Comparison of ENCODE assay signal across 18 mouse cellular contexts in genomic region chr11:96468048-96468745, GRCm38 (mm10). TPM values are rescaled to one million over a fixed set of nuclear protein-coding genes. Genes with fewer than 3 reads are reported as not detected.
A peak's percentile ranks its signal among the peaks of the same experiment; 100 is the strongest.
DNase-seq lines count a peak whose midpoint lies in the region; ATAC-seq and TF ChIP-seq lines count a peak whose summit lies in the region.
"Had no signal": no experiment of that assay in that cellular context is flagged by ENCODE, and none has a peak within 500 bp of the region (broad histone marks: within the 10 kb centered on the region; RNA-seq: fewer than 3 reads in every experiment).

No protein-coding gene starts in this region.

- DNase-seq in midbrain, embryonic 11.5 days (ENCODE audit: low spot score, missing footprints) = peak; percentile 53
- DNase-seq in G1E (ENCODE audit: low spot score) = no peak
- peak; percentile 16 for DNase-seq in c-Kit-positive CD71-positive TER-119-negative erythroid progenitor cells, embryonic 14.5 days (ENCODE audit: low read depth)
- DNase-seq in forebrain, postnatal 0 days = no peak
- no peak for DNase-seq in layer of hippocampus, adult 9-11 months
- DNase-seq: B cell, adult 2 months; cerebellum, postnatal 10 days; embryo, embryonic 11 days; gastrocnemius, postnatal 10 days; heart, adult 18-20 months had no signal

- TF ChIP-seq CTCF in G1E (IDR thresholded peaks at IDR 0.05; ENCODE audit: low read depth, low read length) = no peak
- no peak for TF ChIP-seq CTCF in forebrain, postnatal 0 days (IDR thresholded peaks at IDR 0.05; ENCODE audit: low read depth)

- H3K27ac ChIP-seq in midbrain, embryonic 11.5 days (ENCODE audit: low read depth, low read length) = no peak overlapping the region
- no peak overlapping the region for H3K27ac ChIP-seq in midbrain, embryonic 15.5 days
- H3K27ac ChIP-seq in liver, embryonic 16.5 days (ENCODE audit: low read length) = no peak overlapping the region
- no peak overlapping the region for H3K27ac ChIP-seq in forebrain, postnatal 0 days (ENCODE audit: low read depth, low read length)
- H3K27ac ChIP-seq: hindbrain, embryonic 14.5 days; kidney, postnatal 0 days; stomach, postnatal 0 days had no signal

- no peaks in the 10 kb centered on the region for H3K36me3 ChIP-seq in midbrain, embryonic 11.5 days (ENCODE audit: control insufficient read depth, insufficient read depth, low read length)
- no peaks in the 10 kb centered on the region for H3K36me3 ChIP-seq in midbrain, embryonic 15.5 days (replicated peaks)
- no peaks in the 10 kb centered on the region for H3K36me3 ChIP-seq in G1E (replicated peaks)
- H3K36me3 ChIP-seq in liver, embryonic 16.5 days (ENCODE audit: control insufficient read depth, insufficient read depth) = no peaks in the 10 kb centered on the region
- no peaks in the 10 kb centered on the region for H3K36me3 ChIP-seq in forebrain, postnatal 0 days (ENCODE audit: insufficient read depth)

- H3K4me1 ChIP-seq in midbrain, embryonic 11.5 days (ENCODE audit: control insufficient read depth, insufficient read depth, low read length) = peaks cover 4% of the 10 kb centered on the region
- peaks cover 26% of the 10 kb centered on the region for H3K4me1 ChIP-seq in midbrain, embryonic 15.5 days
- H3K4me1 ChIP-seq in G1E (ENCODE audit: insufficient read depth, low read depth, low read length) = peaks cover 39% of the 10 kb centered on the region
- no peaks in the 10 kb centered on the region for H3K4me1 ChIP-seq in liver, embryonic 16.5 days (ENCODE audit: control insufficient read depth, low read depth, low read length)
- H3K4me1 ChIP-seq in forebrain, postnatal 0 days (ENCODE audit: insufficient read depth) = peaks cover 14% of the 10 kb centered on the region

- H3K9ac ChIP-seq in midbrain, embryonic 11.5 days (ENCODE audit: low read length) = no peak overlapping the region
- no peak overlapping the region for H3K9ac ChIP-seq in midbrain, embryonic 15.5 days
- H3K9ac ChIP-seq in liver, embryonic 16.5 days (ENCODE audit: low read depth, low read length) = no peak overlapping the region
- H3K9ac ChIP-seq in forebrain, postnatal 0 days = no peak overlapping the region
- H3K9ac ChIP-seq: hindbrain, embryonic 14.5 days had no signal

- no peak overlapping the region for H3K4me3 ChIP-seq in midbrain, embryonic 11.5 days (ENCODE audit: low read depth, low read length)
- H3K4me3 ChIP-seq in midbrain, embryonic 15.5 days = no peak overlapping the region
- H3K4me3 ChIP-seq in G1E (ENCODE audit: low read depth, low read length) = peak overlapping the region; percentile 45; the same call in 1 of the 2 replicates
- H3K4me3 ChIP-seq in liver, embryonic 16.5 days (ENCODE audit: low read depth, low read length) = no peak overlapping the region
- H3K4me3 ChIP-seq in forebrain, postnatal 0 days (ENCODE audit: low read depth, low read length) = no peak overlapping the region

- no peaks in the 10 kb centered on the region for H3K9me3 ChIP-seq in midbrain, embryonic 11.5 days (ENCODE audit: control insufficient read depth, low read length)
- H3K9me3 ChIP-seq in midbrain, embryonic 15.5 days = no peaks in the 10 kb centered on the region
- no peaks in the 10 kb centered on the region for H3K9me3 ChIP-seq in G1E (replicated peaks)
- H3K9me3 ChIP-seq in liver, embryonic 16.5 days (replicated peaks; ENCODE audit: control insufficient read depth, low read length) = no peaks in the 10 kb centered on the region
- no peaks in the 10 kb centered on the region for H3K9me3 ChIP-seq in forebrain, postnatal 0 days (ENCODE audit: low read length)

- H3K27me3 ChIP-seq in midbrain, embryonic 11.5 days (ENCODE audit: control insufficient read depth, insufficient read depth, low read length) = peaks cover 11% of the 10 kb centered on the region; the same call in 1 of the 2 replicates
- no peaks in the 10 kb centered on the region for H3K27me3 ChIP-seq in midbrain, embryonic 15.5 days (replicated peaks)
- H3K27me3 ChIP-seq in G1E (ENCODE audit: insufficient read depth, low read length) = no peaks in the 10 kb centered on the region
- H3K27me3 ChIP-seq in liver, embryonic 16.5 days (ENCODE audit: control insufficient read depth, insufficient read depth, low read depth, low read length) = peaks cover 27% of the 10 kb centered on the region
- H3K27me3 ChIP-seq in forebrain, postnatal 0 days (ENCODE audit: insufficient read depth, low read length) = no peaks in the 10 kb centered on the region

- 67% methylated on average over 9 of the region's 9 CpGs for WGBS in midbrain, embryonic 11.5 days
- 71% methylated on average over 9 of the region's 9 CpGs for WGBS in midbrain, embryonic 15.5 days
- 10% methylated on average over 9 of the region's 9 CpGs for WGBS in liver, embryonic 16.5 days (ENCODE audit: insufficient replicate concordance)
- WGBS in forebrain, postnatal 0 days = 60% methylated on average over 9 of the region's 9 CpGs

- no peak overlapping the region for H3K4me2 ChIP-seq in midbrain, embryonic 11.5 days
- no peak overlapping the region for H3K4me2 ChIP-seq in midbrain, embryonic 15.5 days
- H3K4me2 ChIP-seq in liver, embryonic 16.5 days (ENCODE audit: low read depth, low read length) = peak overlapping the region; percentile 1; the same call in 1 of the 2 replicates
- no peak overlapping the region for H3K4me2 ChIP-seq in forebrain, postnatal 0 days (ENCODE audit: low read depth)
- H3K4me2 ChIP-seq: hindbrain, embryonic 14.5 days had no signal

- ATAC-seq in midbrain, embryonic 11.5 days (ENCODE audit: low FRiP score) = no peak
- no peak for ATAC-seq in midbrain, embryonic 15.5 days (replicated peaks)
- ATAC-seq in G1E (ENCODE audit: extremely low read depth, insufficient number of reproducible peaks, low FRiP score, poor library complexity, severe bottlenecking) = peak; percentile 67
- ATAC-seq in liver, embryonic 16.5 days (ENCODE audit: low read depth) = peak; percentile 48; the same call in 1 of the 2 replicates
- ATAC-seq in forebrain, postnatal 0 days = no peak
- ATAC-seq: intestine, postnatal 0 days; lung, postnatal 0 days; midbrain, embryonic 16.5 days had no signal

RNA-seq across cellular contexts. Expression of gene Skap1, which starts 3.8 kb away (rescaled TPM):
- polyA plus RNA-seq in midbrain, embryonic 11.5 days (2014; fragmentation: Nextera tagmentation; extraction: Ambion mirVana) = 1.2 and 1.3 TPM in 2 replicates
- 3.0 and 3.8 TPM in 2 replicates for polyA plus RNA-seq in midbrain, embryonic 15.5 days (2015; fragmentation: Nextera tagmentation; extraction: Ambion mirVana)
- total RNA-seq in G1E (2014; fragmentation: Nextera tagmentation) (not detected in 2 replicates), G1E (2017) (0.17 and 0.55 TPM in 2 replicates)
- not detected in 2 replicates for polyA plus RNA-seq in G1E (2012)
- polyA plus RNA-seq in liver, embryonic 16.5 days (2015; fragmentation: Nextera tagmentation; extraction: Ambion mirVana) = 0.12 and 0.39 TPM in 2 replicates
- total RNA-seq in forebrain, postnatal 0 days (2014; rRNA removed) = 1.6 and 3.2 TPM in 2 replicates
- 2.7 and 3.7 TPM in 2 replicates for polyA plus RNA-seq in forebrain, postnatal 0 days (2015; fragmentation: Nextera tagmentation; extraction: Ambion mirVana)

Comparison
In these comparisons a context has a peak if more than half of its experiments do, and no peak if none do; other contexts are left out.
1. ATAC-seq: peak in G1E (single experiment) and liver, embryonic 16.5 days (single experiment); none in midbrain, embryonic 11.5 days (single experiment), midbrain, embryonic 15.5 days (single experiment) and forebrain, postnatal 0 days (single experiment).
2. DNase-seq: peak in midbrain, embryonic 11.5 days (single experiment) and c-Kit-positive CD71-positive TER-119-negative erythroid progenitor cells, embryonic 14.5 days (single experiment); none in G1E (single experiment), forebrain, postnatal 0 days (single experiment) and layer of hippocampus, adult 9-11 months (single experiment).